Mouse (Mus musculus) kidney, postnatal 0 days (tissue): ENCODE measurements around the gene Rph3a. TPM values are rescaled to one million over a fixed set of nuclear protein-coding genes. Genes with fewer than 3 reads are reported as not detected.

Source experiments
- ATAC-seq: fragments of 200-750 bp; cut with Nextera tagmentation; replicated peaks from 2 replicates; pipeline ENCODE4 v1.8.0; 2017; ENCODE audit warnings: low read depth, moderate number of reproducible peaks, moderate TSS enrichment, moderate library complexity; ENCODE audit not compliant: low FRiP score
- DNase-seq: peaks from one replicate; pipeline ENCODE4 v3.0.0-alpha.2; 2016; ENCODE audit warnings: low spot score
- H3K27ac ChIP-seq: fragments of 300-500 bp; sonication (generic); 2 replicates; pipeline ENCODE4 v1.5.1; 2014; ENCODE audit warnings: mild to moderate bottlenecking
- H3K27me3 ChIP-seq: fragments of 300-500 bp; sonication (generic); 2 replicates; pipeline ENCODE4 v1.6.1; 2014; ENCODE audit warnings: low read length, mixed read lengths; ENCODE audit not compliant: insufficient read depth
- H3K36me3 ChIP-seq: fragments of 300-500 bp; sonication (generic); 2 replicates; pipeline ENCODE4 v1.6.1; 2014; ENCODE audit warnings: low read length, mixed read lengths; ENCODE audit not compliant: insufficient read depth
- H3K4me1 ChIP-seq: fragments of 300-500 bp; sonication (generic); replicated peaks from 2 replicates; pipeline ENCODE4 v1.6.1; 2014; ENCODE audit warnings: antibody characterized with exemption, low read length, mixed read lengths; ENCODE audit not compliant: insufficient read depth
- H3K4me2 ChIP-seq: fragments of 300-500 bp; sonication (generic); 2 replicates; pipeline ENCODE4 v1.6.1; 2014; ENCODE audit warnings: mild to moderate bottlenecking, low read length, moderate library complexity, mixed read lengths
- H3K4me3 ChIP-seq: fragments of 300-500 bp; sonication (generic); replicated peaks from 2 replicates; pipeline ENCODE4 v1.5.1; 2014; ENCODE audit warnings: low read depth, low read length
- H3K9ac ChIP-seq: fragments of 300-500 bp; sonication (generic); 2 replicates; pipeline ENCODE4 v1.6.1; 2014; ENCODE audit warnings: low read depth, low read length
- H3K9me3 ChIP-seq: fragments of 300-500 bp; sonication (generic); replicated peaks from 2 replicates; pipeline ENCODE4 v1.6.1; 2016; ENCODE audit warnings: low read length, inconsistent platforms, mixed read lengths
- CTCF ChIP-seq: IDR thresholded peaks from 2 replicates; pipeline ENCODE4 v1.5.1; 2016; ENCODE audit warnings: antibody characterized with exemption, low read depth, mild to moderate bottlenecking, moderate library complexity
- WGBS: fragments of 180-500 bp; shearing (Covaris S2); extraction: QIAGEN DNeasy Blood & Tissue Kit; methylation state at CpG from one replicate; pipeline ENCODE4 v1.1.7; 2014; 5-methylcytosine and 5-hydroxymethylcytosine counted together
- polyA plus RNA-seq: library from polyadenylated mRNA; unstranded; fragments of >200 nt; fragmentation: Nextera tagmentation; extraction: Ambion mirVana; gene quantifications from 2 replicates; pipeline ENCODE4 v1.2.1, GENCODE M21; 2015

The Rph3a gene
- polyA plus RNA-seq, 1 experiment from 2014 or later = 0.28 TPM

DNA sequence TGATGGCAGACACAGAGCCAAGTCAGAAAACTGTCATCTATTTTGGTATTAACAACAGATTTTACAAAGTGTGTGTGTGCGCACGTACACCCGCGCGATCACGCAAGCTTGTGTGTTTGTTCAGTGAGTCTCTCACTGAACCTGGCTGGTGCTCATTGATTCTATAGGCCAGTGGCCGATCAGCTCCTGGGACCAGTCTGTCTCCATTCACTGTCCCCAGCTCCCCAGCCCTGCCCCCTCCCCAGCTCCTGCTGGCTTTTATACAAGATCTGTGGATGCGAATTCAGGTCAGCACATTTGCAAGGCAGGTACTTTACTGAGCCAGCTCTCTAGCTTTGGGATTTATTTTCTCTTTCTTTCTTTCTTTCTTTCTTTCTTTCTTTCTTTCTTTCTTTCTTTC is 41.1 kb downstream of the Rph3a start:
- Histone ChIP-seq H3K4me2 (no peak overlapping the region), H3K9ac (no peak overlapping the region), H3K36me3 (no peaks in the 10 kb centered on the region), H3K27ac (no peak overlapping the region), H3K4me1 (no peaks in the 10 kb centered on the region), H3K4me3 (no peak overlapping the region), H3K27me3 (no peaks in the 10 kb centered on the region), H3K9me3 (no peaks in the 10 kb centered on the region)
- ATAC-seq (no peak), DNase-seq (no peak)
- TF ChIP-seq CTCF = no peak
- WGBS = 86% methylated on average over 8 of the region's 8 CpGs

DNA sequence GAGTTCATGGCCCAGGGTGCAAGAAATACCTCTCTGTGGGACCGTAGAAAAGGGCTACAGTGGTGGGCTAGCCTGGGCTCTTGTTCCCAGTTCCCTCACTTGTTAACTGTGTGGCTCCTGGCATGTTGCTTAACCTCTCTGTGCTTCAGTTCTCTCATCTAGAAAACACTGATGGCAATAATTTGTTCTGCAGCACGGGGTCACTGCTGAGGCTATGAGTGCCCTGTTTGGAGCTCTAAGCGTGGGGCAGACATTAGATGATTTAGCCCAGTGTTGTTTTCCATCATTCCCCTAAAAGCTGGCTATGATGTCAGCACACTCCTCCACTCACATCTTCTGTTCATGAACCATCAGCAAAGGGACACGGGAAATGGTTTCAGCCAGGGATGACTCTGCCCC is 41.8 kb downstream of the Rph3a start:
- H3K4me1 ChIP-seq = no peaks in the 10 kb centered on the region
- H3K9me3 ChIP-seq = no peaks in the 10 kb centered on the region
- no peak overlapping the region for H3K4me3 ChIP-seq
- no peak for DNase-seq
- WGBS = 50% methylated on average over 4 of the region's 4 CpGs
- TF ChIP-seq CTCF = no peak
- no peak overlapping the region for H3K27ac ChIP-seq
- H3K4me2 ChIP-seq = no peak overlapping the region
- H3K27me3 ChIP-seq = no peaks in the 10 kb centered on the region
- H3K9ac ChIP-seq = no peak overlapping the region
- H3K36me3 ChIP-seq = no peaks in the 10 kb centered on the region
- ATAC-seq = no peak

DNA sequence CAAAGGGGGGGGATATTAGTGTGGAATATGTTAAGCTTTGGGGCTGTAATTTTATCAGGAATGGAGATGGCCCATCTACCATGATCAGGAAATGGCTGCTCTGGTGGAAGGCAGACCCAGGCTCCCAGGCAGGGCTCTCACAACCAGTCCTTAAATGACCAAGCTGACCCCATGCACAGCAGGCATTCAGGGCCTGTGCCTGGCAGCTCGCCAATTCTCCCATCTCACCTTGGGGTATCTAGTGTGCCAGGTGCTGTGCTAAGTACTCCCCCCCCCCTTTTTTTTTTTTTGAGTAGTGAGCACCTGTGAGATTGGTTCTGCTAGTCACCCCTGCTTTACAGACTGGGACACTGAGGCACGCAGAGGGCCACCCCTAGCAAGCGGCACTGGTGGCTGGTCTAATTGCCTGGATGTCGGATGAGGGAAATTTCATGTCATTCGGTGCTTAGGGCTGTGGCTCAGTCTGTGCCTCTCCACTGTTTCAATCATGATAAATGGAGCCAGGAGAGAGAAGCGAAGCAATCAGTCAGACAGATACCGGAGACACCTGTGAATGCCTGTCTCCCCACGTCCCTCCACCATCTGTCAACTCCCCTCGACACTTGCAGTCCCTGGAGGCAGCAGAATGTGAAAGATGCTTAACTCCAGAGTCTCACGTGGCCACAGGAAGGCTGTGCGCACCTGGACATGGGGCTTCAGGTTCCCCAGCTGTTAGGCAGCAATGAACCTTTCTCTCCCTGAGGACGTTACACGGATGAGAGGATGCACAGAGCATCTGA is 42.3 kb downstream of the Rph3a start:
- H3K4me1 ChIP-seq = no peaks in the 10 kb centered on the region
- no peak overlapping the region for H3K27ac ChIP-seq
- no peaks in the 10 kb centered on the region for H3K36me3 ChIP-seq
- H3K27me3 ChIP-seq = no peaks in the 10 kb centered on the region
- no peak for TF ChIP-seq CTCF
- H3K9ac ChIP-seq = no peak overlapping the region
- no peaks in the 10 kb centered on the region for H3K9me3 ChIP-seq
- no peak overlapping the region for H3K4me2 ChIP-seq
- H3K4me3 ChIP-seq = no peak overlapping the region
- WGBS = 52% methylated on average over 13 of the region's 13 CpGs
- no peak for ATAC-seq
- DNase-seq = no peak

DNA sequence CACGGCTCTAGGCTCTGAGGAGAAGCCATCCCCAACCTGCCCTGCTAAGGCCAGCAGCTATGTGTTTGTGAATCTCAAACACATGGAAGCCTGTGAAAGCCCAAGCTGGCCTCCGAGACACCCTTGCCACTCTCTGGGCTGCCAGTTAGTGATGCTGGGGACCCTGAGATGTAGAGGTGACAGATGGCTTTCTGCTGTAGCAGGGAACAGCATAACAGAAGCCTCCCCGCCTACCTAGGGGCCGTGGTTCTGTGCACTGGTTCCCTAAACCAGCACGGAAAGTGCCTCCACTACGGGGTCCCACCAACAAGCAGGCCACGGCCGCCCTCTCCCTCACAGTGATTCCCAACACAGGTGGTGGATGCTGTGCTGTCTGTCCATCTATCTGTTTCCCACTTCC is 43.0 kb downstream of the Rph3a start:
- H3K4me3 ChIP-seq = no peak overlapping the region
- TF ChIP-seq CTCF = no peak
- ATAC-seq (no peak), DNase-seq (no peak)
- no peaks in the 10 kb centered on the region for H3K27me3 ChIP-seq
- no peak overlapping the region for H3K4me2 ChIP-seq
- H3K9ac ChIP-seq = no peak overlapping the region
- WGBS = 84% methylated on average over 8 of the region's 8 CpGs
- H3K27ac ChIP-seq = no peak overlapping the region
- no peaks in the 10 kb centered on the region for H3K36me3 ChIP-seq
- no peaks in the 10 kb centered on the region for H3K4me1 ChIP-seq
- no peaks in the 10 kb centered on the region for H3K9me3 ChIP-seq

DNA sequence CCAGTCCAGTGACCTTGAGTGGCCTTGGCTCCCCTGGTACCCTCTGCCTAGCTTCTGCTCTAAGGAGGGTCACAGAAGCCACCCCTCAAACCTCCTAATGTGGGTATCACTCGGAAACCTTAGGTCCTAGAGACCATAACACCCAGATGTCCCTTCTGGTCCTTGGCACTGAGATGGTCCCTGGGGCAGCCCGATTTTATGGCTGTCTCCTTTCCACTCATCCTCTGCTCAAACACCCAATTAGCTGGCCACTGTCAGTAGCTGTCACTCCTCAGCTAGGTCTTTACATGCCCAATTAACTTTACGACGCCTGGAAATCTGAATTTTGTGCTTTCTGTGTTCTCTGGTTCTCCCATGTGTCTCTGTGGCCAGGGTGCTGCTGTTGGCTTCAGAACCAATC is 43.7 kb downstream of the Rph3a start:
- no peak for ATAC-seq
- Histone ChIP-seq H3K36me3 (no peaks in the 10 kb centered on the region), H3K4me1 (no peaks in the 10 kb centered on the region), H3K27ac (no peak overlapping the region), H3K9ac (no peak overlapping the region), H3K9me3 (no peaks in the 10 kb centered on the region), H3K4me2 (no peak overlapping the region), H3K27me3 (no peaks in the 10 kb centered on the region), H3K4me3 (no peak overlapping the region)
- 45% methylated on average over 4 of the region's 4 CpGs for WGBS
- DNase-seq = no peak
- no peak for TF ChIP-seq CTCF

DNA sequence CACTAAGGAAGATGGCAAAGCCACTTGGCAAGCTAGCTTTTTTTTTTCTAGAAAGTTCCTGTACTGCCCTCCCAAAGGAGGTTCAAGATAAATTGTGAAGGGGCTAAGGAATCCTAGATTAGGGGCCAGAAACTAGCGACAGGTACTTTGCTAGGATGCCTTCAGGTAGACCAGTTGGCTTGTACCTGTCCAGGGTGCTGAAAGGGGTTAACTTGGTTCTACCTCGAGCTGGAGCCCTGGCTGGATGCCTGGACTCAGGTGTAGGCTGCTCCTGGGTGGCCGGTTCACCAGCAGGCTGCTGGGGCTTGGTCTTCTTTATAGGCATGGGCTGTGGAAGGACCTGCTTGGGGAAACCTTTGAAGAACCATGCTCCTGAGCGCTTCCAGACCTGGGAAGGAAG is 48.9 kb downstream of the Rph3a start:
- Histone ChIP-seq H3K4me3 (no peak overlapping the region), H3K9me3 (no peaks in the 10 kb centered on the region), H3K4me2 (no peak overlapping the region), H3K27me3 (no peaks in the 10 kb centered on the region), H3K27ac (no peak overlapping the region), H3K9ac (no peak overlapping the region), H3K4me1 (no peaks in the 10 kb centered on the region), H3K36me3 (no peaks in the 10 kb centered on the region)
- peak; percentile 9 for DNase-seq
- TF ChIP-seq CTCF = no peak
- 48% methylated on average over 4 of the region's 4 CpGs for WGBS
- no peak for ATAC-seq

- WGBS = 23% methylated on average over 5 of the region's 5 CpGs
- Histone ChIP-seq H3K27me3 (no peaks in the 10 kb centered on the region), H3K4me2 (no peak overlapping the region), H3K9me3 (no peaks in the 10 kb centered on the region), H3K27ac (no peak overlapping the region), H3K9ac (no peak overlapping the region), H3K4me3 (no peak overlapping the region), H3K36me3 (no peaks in the 10 kb centered on the region), H3K4me1 (no peaks in the 10 kb centered on the region)
- ATAC-seq (no peak), DNase-seq (peak; percentile 10)
- TF ChIP-seq CTCF = peak; percentile 80
Observed at GRCm38 (mm10) chr5:120953974-120954373, 55.9 kb downstream of the Rph3a start.
